Mouse (Mus musculus) limb, embryonic 13.5 days (tissue): ENCODE measurements at regions not wholly inside any gene's neighbourhood (a gene's known extent, or its start where the extent isn't known, plus 50 kb on each side); places are given as distances from the start of the nearest gene placed in this dataset.

ENCODE experiments used
- ATAC-seq: fragments of 200-750 bp; cut with Nextera tagmentation; 2 replicates; pipeline ENCODE4 v1.8.0; 2017; ENCODE audit warnings: low read depth, moderate number of reproducible peaks, moderate TSS enrichment; ENCODE audit not compliant: low FRiP score
- H3K27ac ChIP-seq: fragments of 300-500 bp; sonication (generic); 2 replicates; pipeline ENCODE4 v1.5.1; 2015; ENCODE audit warnings: inconsistent platforms, mild to moderate bottlenecking, moderate library complexity
- H3K27me3 ChIP-seq: fragments of 300-500 bp; sonication (generic); 2 replicates; pipeline ENCODE4 v1.6.1; 2015; ENCODE audit warnings: mild to moderate bottlenecking, inconsistent platforms
- H3K36me3 ChIP-seq: fragments of 300-500 bp; sonication (generic); 2 replicates; pipeline ENCODE4 v1.6.1; 2015; ENCODE audit warnings: inconsistent platforms, mild to moderate bottlenecking, moderate library complexity
- H3K4me1 ChIP-seq: fragments of 300-500 bp; sonication (generic); 2 replicates; pipeline ENCODE4 v1.6.1; 2015; ENCODE audit warnings: inconsistent platforms
- H3K4me2 ChIP-seq: fragments of 300-500 bp; sonication (generic); replicated peaks from 2 replicates; pipeline ENCODE4 v1.6.1; 2015; ENCODE audit warnings: inconsistent platforms, mild to moderate bottlenecking, moderate library complexity
- H3K4me3 ChIP-seq: fragments of 300-500 bp; sonication (generic); 2 replicates; pipeline ENCODE4 v1.5.1; 2015; ENCODE audit warnings: moderate library complexity, mild to moderate bottlenecking, inconsistent platforms
- H3K9ac ChIP-seq: fragments of 300-500 bp; sonication (generic); 2 replicates; pipeline ENCODE4 v1.6.1; 2015; ENCODE audit warnings: mild to moderate bottlenecking, inconsistent platforms
- H3K9me3 ChIP-seq: fragments of 300-500 bp; sonication (generic); 2 replicates; pipeline ENCODE4 v1.6.1; 2016; ENCODE audit warnings: inconsistent platforms
- WGBS: fragments of 180-500 bp; shearing (Covaris S2); methylation state at CpG from one replicate; pipeline ENCODE4 v1.1.7; 2015; 5-methylcytosine and 5-hydroxymethylcytosine counted together

DNA sequence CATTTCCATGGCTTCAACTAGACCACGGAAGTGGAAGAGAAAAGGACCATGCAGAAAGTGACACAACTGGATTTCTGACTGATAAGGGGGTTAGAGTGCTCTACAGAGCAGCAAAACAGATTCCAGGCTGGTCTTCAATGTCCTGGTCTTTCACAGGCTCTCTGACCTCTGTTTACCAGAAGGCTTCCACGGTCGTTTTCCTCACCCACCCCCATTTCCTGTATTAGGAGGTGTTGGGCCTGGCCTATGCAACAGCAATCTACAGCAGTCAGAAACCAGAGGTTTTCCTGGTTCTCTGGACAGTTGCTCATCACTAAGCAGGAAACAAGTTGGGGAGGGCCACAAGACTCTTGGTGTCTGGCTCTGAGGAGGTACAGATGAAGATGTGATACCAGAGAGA lies 148.1 kb upstream of the Cited2 start:
- Histone ChIP-seq H3K4me3 (no peak overlapping the region), H3K36me3 (no peaks in the 10 kb centered on the region), H3K4me2 (no peak overlapping the region), H3K27me3 (no peaks in the 10 kb centered on the region), H3K9ac (no peak overlapping the region), H3K4me1 (no peaks in the 10 kb centered on the region), H3K27ac (no peak overlapping the region), H3K9me3 (no peaks in the 10 kb centered on the region)
- ATAC-seq: no peak
- 38% methylated on average over 3 of the region's 3 CpGs for WGBS

DNA sequence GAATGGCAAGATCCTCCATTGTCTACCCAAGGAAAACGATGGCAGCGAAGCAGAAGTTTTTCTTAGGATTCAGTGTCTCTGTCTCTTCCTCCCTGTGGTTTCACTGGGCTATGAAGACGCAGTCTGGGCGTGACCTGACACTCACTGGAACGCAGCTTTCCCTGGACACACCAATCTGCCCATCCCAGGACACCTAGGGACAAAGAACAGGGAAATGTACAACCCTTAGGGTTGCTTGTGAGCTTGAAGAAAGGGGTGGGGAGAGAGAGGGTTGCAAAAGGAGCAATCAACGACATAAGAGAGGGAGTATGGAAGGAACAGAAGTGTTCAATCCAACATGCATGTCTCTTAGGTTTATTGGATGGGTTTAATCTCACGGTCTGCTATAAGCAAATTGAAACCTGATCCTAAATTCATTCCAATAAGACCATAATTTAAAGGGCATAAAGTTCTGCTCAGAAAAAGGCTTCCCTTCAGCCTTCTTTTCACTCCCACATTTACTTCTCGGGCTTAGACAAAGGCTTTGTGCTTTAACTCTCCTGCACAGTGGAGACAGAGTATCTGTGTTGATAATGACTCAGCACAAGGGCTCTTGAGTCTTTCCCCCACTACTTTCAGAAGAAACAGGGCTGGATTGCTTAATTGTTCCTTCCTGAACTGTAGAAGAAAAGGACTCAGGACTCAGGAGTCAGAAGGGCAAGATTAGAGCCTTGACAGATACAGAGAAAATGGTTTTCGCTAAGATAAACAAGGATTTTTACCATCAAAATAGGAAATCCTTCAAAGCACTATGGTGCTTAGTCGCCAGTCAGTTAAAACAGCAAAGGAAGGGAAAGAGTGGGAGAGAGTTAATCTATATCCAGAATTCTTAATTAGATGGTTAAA lies 147.3 kb upstream of the Cited2 start:
- H3K9me3 ChIP-seq: no peaks in the 10 kb centered on the region
- no peak overlapping the region for H3K4me2 ChIP-seq
- H3K4me3 ChIP-seq: no peak overlapping the region
- no peak for ATAC-seq
- H3K27me3 ChIP-seq: no peaks in the 10 kb centered on the region
- no peak overlapping the region for H3K9ac ChIP-seq
- no peaks in the 10 kb centered on the region for H3K36me3 ChIP-seq
- WGBS: 67% methylated on average over 10 of the region's 10 CpGs
- no peaks in the 10 kb centered on the region for H3K4me1 ChIP-seq
- H3K27ac ChIP-seq: no peak overlapping the region

DNA sequence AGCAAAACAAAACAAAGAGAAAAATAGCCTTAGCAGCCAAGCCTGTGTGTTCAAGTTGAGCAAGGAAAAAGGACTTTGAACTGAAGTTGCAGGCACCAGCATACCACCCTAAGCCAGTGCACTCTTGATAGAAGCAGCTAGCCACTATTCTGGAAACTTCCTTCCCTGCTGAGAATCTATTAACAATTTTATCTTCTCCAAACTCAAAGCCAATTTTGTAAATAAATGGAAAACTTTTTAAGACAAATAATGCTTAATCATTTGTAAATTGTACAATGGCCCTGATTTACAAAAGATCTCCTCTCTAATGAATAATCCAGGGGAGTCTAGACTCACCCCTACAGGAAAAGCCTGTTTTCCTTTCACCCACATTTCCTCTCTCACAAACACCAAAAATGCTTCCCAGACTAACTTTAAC lies 146.7 kb upstream of the Cited2 start:
- no peak overlapping the region for H3K9ac ChIP-seq
- no peak overlapping the region for H3K4me2 ChIP-seq
- no peaks in the 10 kb centered on the region for H3K9me3 ChIP-seq
- H3K4me1 ChIP-seq: no peaks in the 10 kb centered on the region
- no peak overlapping the region for H3K27ac ChIP-seq
- H3K27me3 ChIP-seq: no peaks in the 10 kb centered on the region
- no peaks in the 10 kb centered on the region for H3K36me3 ChIP-seq
- no peak for ATAC-seq
- no peak overlapping the region for H3K4me3 ChIP-seq

DNA sequence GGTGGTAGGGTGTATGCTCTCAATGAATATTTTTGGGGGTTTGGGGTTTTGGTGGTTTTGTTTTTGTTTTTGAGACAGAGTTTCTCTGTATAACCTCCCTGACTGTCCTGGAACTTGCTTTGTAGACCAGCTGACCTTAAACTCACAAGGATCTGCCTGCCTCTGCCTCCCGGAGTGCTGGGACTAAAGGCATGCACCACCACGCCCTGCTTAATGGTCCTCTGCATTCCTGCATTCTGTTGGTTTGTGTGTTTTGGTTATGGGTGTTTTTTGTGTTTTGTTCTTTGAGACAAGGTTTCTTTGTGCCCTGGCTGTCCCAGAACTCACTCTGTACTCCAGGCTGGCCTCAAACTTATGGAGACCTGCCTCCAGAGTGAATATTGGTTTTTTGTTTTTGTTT lies 143.6 kb upstream of the Cited2 start:
- Histone ChIP-seq H3K4me3 (no peak overlapping the region), H3K27me3 (no peaks in the 10 kb centered on the region), H3K27ac (no peak overlapping the region), H3K36me3 (no peaks in the 10 kb centered on the region), H3K9ac (no peak overlapping the region), H3K4me1 (no peaks in the 10 kb centered on the region), H3K4me2 (no peak overlapping the region), H3K9me3 (no peaks in the 10 kb centered on the region)
- WGBS: 81% methylated on average over 2 of the region's 2 CpGs
- no peak for ATAC-seq

DNA sequence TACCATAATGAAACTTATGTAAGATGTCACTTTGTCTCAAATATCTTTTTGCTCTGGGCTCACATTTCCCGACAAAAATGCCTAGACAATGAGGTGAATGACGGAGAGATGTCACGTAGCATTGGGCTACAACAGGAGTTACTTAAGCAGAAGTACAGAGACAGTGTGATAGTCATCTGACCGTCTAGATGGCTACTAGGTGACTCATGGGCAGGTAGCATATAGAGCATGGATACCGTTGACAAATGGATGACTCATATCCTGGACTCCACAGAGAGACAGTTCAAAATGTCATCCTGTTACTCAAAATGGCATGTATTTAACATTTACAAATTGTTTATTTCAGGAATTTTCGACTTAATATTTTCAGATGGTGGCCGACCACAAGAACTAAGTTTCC lies 138.2 kb upstream of the Cited2 start:
- no peaks in the 10 kb centered on the region for H3K9me3 ChIP-seq
- H3K9ac ChIP-seq: no peak overlapping the region
- H3K27me3 ChIP-seq: no peaks in the 10 kb centered on the region
- no peaks in the 10 kb centered on the region for H3K4me1 ChIP-seq
- no peak overlapping the region for H3K27ac ChIP-seq
- WGBS: 88% methylated on average over 7 of the region's 7 CpGs
- no peaks in the 10 kb centered on the region for H3K36me3 ChIP-seq
- ATAC-seq: no peak
- H3K4me3 ChIP-seq: no peak overlapping the region
- H3K4me2 ChIP-seq: no peak overlapping the region

DNA sequence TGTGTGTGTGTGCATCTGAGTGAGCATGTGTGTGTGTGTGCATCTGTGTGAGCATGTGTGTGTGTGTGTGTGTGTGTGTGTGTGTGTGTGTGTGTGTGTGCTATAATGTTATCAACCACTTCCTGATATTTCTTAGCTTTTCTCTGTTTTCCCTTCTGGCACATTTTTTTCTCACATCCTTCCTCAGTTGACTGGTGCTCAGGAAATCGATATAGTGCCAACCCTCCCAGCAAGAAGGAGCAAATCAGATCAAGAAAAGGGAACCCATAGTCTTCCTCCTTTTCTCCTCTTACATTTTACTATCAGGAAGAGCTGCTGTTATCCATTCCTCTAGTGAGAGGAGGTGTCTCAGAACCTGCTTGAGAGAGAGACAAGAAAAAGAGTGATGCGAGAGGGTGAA lies 136.1 kb upstream of the Cited2 start:
- Histone ChIP-seq H3K9ac (no peak overlapping the region), H3K4me2 (no peak overlapping the region), H3K27me3 (no peaks in the 10 kb centered on the region), H3K4me1 (no peaks in the 10 kb centered on the region), H3K9me3 (no peaks in the 10 kb centered on the region), H3K36me3 (no peaks in the 10 kb centered on the region), H3K27ac (no peak overlapping the region), H3K4me3 (no peak overlapping the region)
- no peak for ATAC-seq
- WGBS: 91% methylated on average over 2 of the region's 2 CpGs

DNA sequence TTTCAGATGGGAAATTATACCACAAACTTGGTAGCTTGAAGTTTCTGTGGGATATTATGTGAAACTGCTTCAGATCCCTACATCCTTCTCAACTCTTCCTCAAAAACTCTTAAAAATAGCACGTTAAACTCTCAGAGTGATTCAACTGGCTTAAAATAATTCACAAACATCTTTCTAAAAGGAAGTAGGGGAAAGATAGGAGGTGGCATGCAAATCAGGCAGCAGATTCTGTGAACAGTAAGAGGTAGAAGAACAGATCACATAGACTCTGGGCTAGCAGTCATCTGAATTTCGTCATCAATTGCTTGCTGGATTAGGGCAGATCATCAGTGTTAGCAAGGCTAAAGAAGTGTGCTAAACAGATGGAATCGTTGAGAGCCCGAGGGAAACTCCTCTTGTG lies 133.9 kb upstream of the Cited2 start:
- Histone ChIP-seq H3K27ac (no peak overlapping the region), H3K27me3 (no peaks in the 10 kb centered on the region), H3K4me2 (no peak overlapping the region), H3K4me3 (no peak overlapping the region), H3K36me3 (no peaks in the 10 kb centered on the region), H3K9me3 (no peaks in the 10 kb centered on the region), H3K4me1 (no peaks in the 10 kb centered on the region), H3K9ac (no peak overlapping the region)
- 77% methylated on average over 4 of the region's 4 CpGs for WGBS
- ATAC-seq: no peak

DNA sequence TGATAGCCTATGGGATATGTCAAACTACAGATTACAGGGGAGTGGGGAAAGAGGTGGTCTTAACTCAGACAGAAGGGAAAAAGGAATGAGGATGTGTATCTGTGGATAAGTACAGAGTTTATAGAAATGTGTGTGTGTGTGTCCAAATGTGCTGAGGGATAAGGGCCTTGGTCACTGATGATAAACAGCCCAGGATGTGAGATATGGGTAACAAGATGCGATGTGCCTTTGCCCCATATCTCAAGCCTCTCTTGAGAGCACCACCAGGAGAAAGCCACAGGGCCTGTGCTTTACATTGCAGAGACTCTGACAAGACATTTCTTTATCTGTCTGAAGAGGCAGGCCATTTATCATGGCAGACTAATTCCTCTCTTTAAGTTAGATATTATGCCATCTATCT lies 132.8 kb upstream of the Cited2 start:
- no peak for ATAC-seq
- no peaks in the 10 kb centered on the region for H3K27me3 ChIP-seq
- no peak overlapping the region for H3K4me2 ChIP-seq
- H3K9me3 ChIP-seq: no peaks in the 10 kb centered on the region
- no peak overlapping the region for H3K4me3 ChIP-seq
- H3K9ac ChIP-seq: no peak overlapping the region
- WGBS: 88% methylated on average over 1 of the region's 1 CpGs
- no peaks in the 10 kb centered on the region for H3K4me1 ChIP-seq
- no peak overlapping the region for H3K27ac ChIP-seq
- no peaks in the 10 kb centered on the region for H3K36me3 ChIP-seq

DNA sequence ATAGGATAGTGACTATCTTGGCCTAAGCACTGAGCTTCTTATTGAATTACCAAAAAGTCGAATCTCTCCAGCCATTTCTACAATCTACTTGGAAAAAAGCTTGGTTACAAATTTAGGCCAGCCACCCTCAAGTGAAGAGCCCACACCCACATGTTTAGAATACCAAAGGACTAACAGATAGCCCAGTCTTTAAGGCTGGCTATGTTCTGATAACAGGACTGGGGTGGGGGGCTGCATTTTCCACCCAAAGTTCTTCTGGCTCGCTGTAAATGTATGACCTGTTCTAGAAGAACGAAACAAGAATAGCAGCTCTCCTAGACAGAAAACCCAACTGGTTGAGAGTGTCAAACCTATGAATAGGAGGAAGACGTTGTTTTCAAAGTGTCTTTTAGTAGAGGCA lies 130.6 kb upstream of the Cited2 start:
- no peaks in the 10 kb centered on the region for H3K36me3 ChIP-seq

DNA sequence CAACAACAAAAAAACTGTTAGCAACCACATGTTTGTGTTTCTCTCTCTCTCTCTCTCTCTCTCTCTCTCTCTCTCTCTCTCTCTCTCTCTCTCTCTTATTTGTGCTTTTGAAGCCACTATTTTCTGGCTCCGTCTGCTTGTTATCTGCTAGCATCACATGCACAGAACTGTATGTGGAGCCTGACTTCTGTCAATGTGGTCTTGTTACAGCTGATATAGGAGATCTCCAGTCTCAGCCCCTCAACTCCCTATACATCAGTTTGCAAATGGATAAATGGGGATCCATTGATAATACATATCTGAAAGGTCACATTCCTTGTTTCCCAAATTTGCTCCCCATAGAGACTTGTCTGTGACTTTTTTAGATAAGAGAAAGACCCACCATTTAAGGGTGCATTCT lies 126.9 kb upstream of the Cited2 start:
- H3K4me1 ChIP-seq: no peaks in the 10 kb centered on the region
- H3K27me3 ChIP-seq: no peaks in the 10 kb centered on the region
- H3K9ac ChIP-seq: no peak overlapping the region
- ATAC-seq: no peak
- H3K9me3 ChIP-seq: no peaks in the 10 kb centered on the region
- H3K4me3 ChIP-seq: no peak overlapping the region
- WGBS: 75% methylated on average over 1 of the region's 1 CpGs
- no peak overlapping the region for H3K4me2 ChIP-seq
- no peak overlapping the region for H3K27ac ChIP-seq
- H3K36me3 ChIP-seq: no peaks in the 10 kb centered on the region

More for the DNA sequence above, 130.6 kb upstream of the Cited2 start:
- Histone ChIP-seq H3K4me2 (no peak overlapping the region), H3K9me3 (no peaks in the 10 kb centered on the region), H3K9ac (no peak overlapping the region), H3K4me1 (no peaks in the 10 kb centered on the region), H3K4me3 (no peak overlapping the region), H3K27ac (no peak overlapping the region), H3K27me3 (no peaks in the 10 kb centered on the region)
- ATAC-seq: no peak
- WGBS: 86% methylated on average over 4 of the region's 4 CpGs

DNA sequence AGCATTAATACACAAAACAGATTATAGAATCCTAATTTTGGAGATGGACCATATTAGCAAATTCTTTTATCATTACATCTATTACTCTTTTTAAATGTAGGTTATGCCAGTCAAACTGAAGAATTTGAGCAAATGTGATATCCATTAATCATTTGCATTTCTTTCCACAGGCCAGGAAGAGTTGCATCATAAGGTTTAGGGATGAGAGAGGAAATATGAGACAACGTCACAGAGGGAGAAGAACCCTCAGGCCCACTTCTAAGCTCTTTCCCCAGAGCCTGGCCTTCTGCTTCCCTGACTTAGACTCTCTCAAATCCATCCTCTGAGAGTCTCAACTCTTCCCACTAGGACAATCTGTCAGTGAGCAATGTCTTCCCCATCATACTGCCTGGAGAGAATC lies 126.3 kb upstream of the Cited2 start:
- Histone ChIP-seq H3K4me1 (no peaks in the 10 kb centered on the region), H3K27me3 (no peaks in the 10 kb centered on the region), H3K9me3 (no peaks in the 10 kb centered on the region), H3K36me3 (no peaks in the 10 kb centered on the region), H3K9ac (no peak overlapping the region), H3K4me2 (no peak overlapping the region), H3K27ac (no peak overlapping the region), H3K4me3 (no peak overlapping the region)
- WGBS: 86% methylated on average over 1 of the region's 1 CpGs
- ATAC-seq: no peak

DNA sequence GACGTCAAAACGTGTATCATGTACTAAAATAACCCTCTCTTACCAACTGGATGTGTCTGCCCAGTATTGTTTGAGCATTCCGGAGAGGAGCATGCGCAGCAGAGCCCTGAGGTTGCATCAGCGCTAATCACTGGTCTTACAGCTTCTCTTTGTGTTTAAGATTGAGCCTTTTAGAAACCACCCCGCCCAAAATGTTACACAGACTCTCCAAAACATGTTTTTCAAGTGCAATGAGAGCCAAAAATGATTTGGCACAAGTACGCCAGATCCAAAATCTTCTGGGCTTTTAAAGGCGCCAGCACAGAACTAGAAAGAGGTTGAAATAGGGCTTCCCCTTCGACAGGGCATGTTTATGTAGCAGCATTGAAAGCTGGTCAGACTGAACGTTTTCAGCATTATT lies 123.8 kb upstream of the Cited2 start:
- Histone ChIP-seq H3K27ac (no peak overlapping the region), H3K4me2 (no peak overlapping the region), H3K9ac (no peak overlapping the region), H3K9me3 (no peaks in the 10 kb centered on the region), H3K4me3 (no peak overlapping the region), H3K36me3 (no peaks in the 10 kb centered on the region), H3K4me1 (no peaks in the 10 kb centered on the region), H3K27me3 (no peaks in the 10 kb centered on the region)
- WGBS: 88% methylated on average over 10 of the region's 10 CpGs
- no peak for ATAC-seq
